ENCODE assay signal across 1 mouse cellular context in the genomic region with DNA sequence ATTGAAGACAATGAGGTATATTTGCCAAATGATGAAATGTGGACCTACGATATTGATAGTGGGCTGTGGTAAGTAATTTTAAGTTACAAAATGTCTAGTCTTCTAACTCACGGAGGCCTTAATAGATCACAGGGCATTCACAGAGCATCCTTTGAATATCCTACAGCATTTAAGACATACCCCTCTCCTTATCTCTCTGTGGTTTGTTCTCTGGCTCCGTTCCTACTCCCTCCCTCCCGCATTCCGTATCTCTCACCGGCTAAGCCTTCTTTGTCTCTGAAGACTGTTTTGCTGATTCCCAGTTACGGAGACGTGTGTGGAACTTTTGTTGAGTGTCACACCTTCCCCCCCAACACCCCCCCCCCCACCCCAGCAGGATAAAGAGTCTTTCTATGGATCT.
A peak's percentile ranks its signal among the peaks of the same experiment; 100 is the strongest.
TF ChIP-seq lines count a peak whose summit lies in the region.

No protein-coding gene starts in this region.

TF ChIP-seq in MEL, 35 proteins besides CTCF, POLR2A, EP300 and RAD21:
- TF ChIP-seq ETS1 (IDR thresholded peaks at IDR 0.05; ENCODE audit: low read depth, low read length): peak; percentile 31; the same call in 1 of the 2 replicates
- no peak for TF ChIP-seq BHLHE40 (IDR thresholded peaks at IDR 0.05; ENCODE audit: borderline replicate concordance, low read depth, low read length)
- peak; percentile 21; the same call in 1 of the 2 replicates for TF ChIP-seq RCOR1 (IDR thresholded peaks at IDR 0.05; ENCODE audit: low read depth, low read length)
- TF ChIP-seq GATA1 (IDR thresholded peaks at IDR 0.05; ENCODE audit: low read depth, low read length): peak; percentile 91
- no peak for TF ChIP-seq ZNF384 (IDR thresholded peaks at IDR 0.05; ENCODE audit: low read depth, low read length)
- TF ChIP-seq MAZ (IDR thresholded peaks at IDR 0.05; ENCODE audit: low read depth, low read length): peak; percentile 83
- TF ChIP-seq TBP (IDR thresholded peaks at IDR 0.05; ENCODE audit: low read depth, low read length): peak; percentile 49; the same call in 1 of the 2 replicates
